Mouse (Mus musculus) CH12.LX (cell line): ENCODE measurements around the gene Cactin. TPM values are rescaled to one million over a fixed set of nuclear protein-coding genes. Genes with fewer than 3 reads are reported as not detected.

Experiments
- DNase-seq: peaks from one replicate; pipeline ENCODE4 v3.0.0-alpha.2; 2013; ENCODE audit errors: extremely low read depth
- H3K27ac ChIP-seq: 2 replicates; pipeline ENCODE4 v1.5.1; 2012; ENCODE audit warnings: low read depth, mild to moderate bottlenecking, control low read depth, moderate library complexity; ENCODE audit not compliant: insufficient read depth
- H3K27me3 ChIP-seq: replicated peaks from 2 replicates; pipeline ENCODE3; 2012; ENCODE audit warnings: inconsistent platforms
- H3K36me3 ChIP-seq, 2 experiments: replicated peaks in 1 of 2; 2 replicates each; pipeline versions ENCODE3 to v1.6.1; 2012; ENCODE audit warnings: inconsistent platforms in 1 of 2, low read length in 1 of 2, mild to moderate bottlenecking in 1 of 2, mixed read lengths in 1 of 2, moderate library complexity in 1 of 2; ENCODE audit not compliant: control insufficient read depth in 1 of 2, insufficient read depth in 1 of 2
- H3K4me1 ChIP-seq, 2 experiments: 2 replicates each; pipeline ENCODE4 v1.6.1; 2012; ENCODE audit warnings: inconsistent platforms in 1 of 2, moderate library complexity in 1 of 2; ENCODE audit not compliant: insufficient read depth in 2 of 2, control insufficient read depth in 1 of 2
- H3K4me2 ChIP-seq: 2 replicates; pipeline ENCODE4 v1.6.1; 2012; ENCODE audit warnings: low read depth, mild to moderate bottlenecking, control low read depth; ENCODE audit not compliant: poor library complexity, insufficient read depth, severe bottlenecking
- H3K4me3 ChIP-seq, 3 experiments: fragments of 150-350 bp in 1 of 3; sonication (generic) in 1 of 3; replicated peaks in 1 of 3; 2 replicates each; pipeline versions ENCODE3 to v1.5.1; 2011 to 2012; ENCODE audit warnings: low read depth in 2 of 3, low read length in 2 of 3, mild to moderate bottlenecking in 2 of 3, moderate library complexity in 2 of 3, control low read depth in 1 of 3, improper control_type of control experiment in 1 of 3, inconsistent platforms in 1 of 3, mixed read lengths in 1 of 3; ENCODE audit not compliant: poor library complexity in 1 of 3
- H3K79me2 ChIP-seq: replicated peaks from 2 replicates; pipeline ENCODE4 v1.6.1; 2012; ENCODE audit warnings: mild to moderate bottlenecking, moderate library complexity; ENCODE audit not compliant: control insufficient read depth, poor library complexity, insufficient read depth, severe bottlenecking; ENCODE audit errors: extremely low read depth
- H3K9ac ChIP-seq: 2 replicates; pipeline ENCODE4 v1.6.1; 2012; ENCODE audit warnings: low read depth, mild to moderate bottlenecking, control low read depth, moderate library complexity; ENCODE audit not compliant: insufficient read depth
- H3K9me3 ChIP-seq: replicated peaks from 2 replicates; pipeline ENCODE3; 2012; ENCODE audit warnings: low read length, inconsistent platforms, mixed read lengths
- BHLHE40 ChIP-seq: IDR thresholded peaks from 2 replicates; pipeline ENCODE4 v1.6.1; 2011; ENCODE audit warnings: mild to moderate bottlenecking, low read depth, low read length, improper control_type of control experiment
- ELF1 ChIP-seq: IDR thresholded peaks from 2 replicates; pipeline ENCODE4 v1.6.1; 2014; ENCODE audit warnings: low read depth, mild to moderate bottlenecking, inconsistent platforms, low read length, improper control_type of control experiment
- EP300 ChIP-seq: IDR thresholded peaks from 2 replicates; pipeline ENCODE4 v1.6.1; 2011; ENCODE audit warnings: low read length, improper control_type of control experiment
- ETS1 ChIP-seq: conservative IDR thresholded peaks from 2 replicates; pipeline ENCODE4 v1.6.1; 2012; ENCODE audit warnings: low read depth, mild to moderate bottlenecking, inconsistent platforms, low read length, improper control_type of control experiment, moderate library complexity
- GABPA ChIP-seq: IDR thresholded peaks from 2 replicates; pipeline ENCODE4 v1.6.1; 2012; ENCODE audit warnings: low read depth, low read length, improper control_type of control experiment, inconsistent platforms; ENCODE audit not compliant: insufficient replicate concordance
- HCFC1 ChIP-seq: IDR thresholded peaks from 2 replicates; pipeline ENCODE4 v1.6.1; 2012; ENCODE audit warnings: low read depth, mild to moderate bottlenecking, inconsistent platforms, low read length, improper control_type of control experiment
- IRF4 ChIP-seq: IDR thresholded peaks from 2 replicates; pipeline ENCODE4 v1.6.1; 2014; ENCODE audit warnings: low read depth, mild to moderate bottlenecking, inconsistent platforms, low read length, improper control_type of control experiment
- JUND ChIP-seq: conservative IDR thresholded peaks from 2 replicates; pipeline ENCODE4 v1.6.1; 2011; ENCODE audit warnings: low read depth, low read length, improper control_type of control experiment
- MAFK ChIP-seq: IDR thresholded peaks from 2 replicates; pipeline ENCODE4 v1.6.1; 2011; ENCODE audit warnings: low read length, improper control_type of control experiment; ENCODE audit not compliant: insufficient replicate concordance
- MAX ChIP-seq: IDR thresholded peaks from 2 replicates; pipeline ENCODE4 v1.6.1; 2011; ENCODE audit warnings: low read length, improper control_type of control experiment
- MAZ ChIP-seq: IDR thresholded peaks from 2 replicates; pipeline ENCODE4 v1.6.1; 2012; ENCODE audit warnings: low read depth, mild to moderate bottlenecking, inconsistent platforms, low read length, improper control_type of control experiment, moderate library complexity
- MXI1 ChIP-seq: IDR thresholded peaks from 2 replicates; pipeline ENCODE4 v1.6.1; 2011; ENCODE audit warnings: mild to moderate bottlenecking, low read depth, low read length, improper control_type of control experiment
- NRF1 ChIP-seq: IDR thresholded peaks from 2 replicates; pipeline ENCODE4 v1.6.1; 2014; ENCODE audit warnings: low read depth, mild to moderate bottlenecking, inconsistent platforms, low read length, improper control_type of control experiment, moderate library complexity
- PAX5 ChIP-seq: IDR thresholded peaks from 2 replicates; pipeline ENCODE4 v1.6.1; 2012; ENCODE audit warnings: low read length, inconsistent platforms, mixed read lengths
- POLR2AphosphoS2 ChIP-seq: IDR thresholded peaks from 2 replicates; pipeline ENCODE4 v1.6.1; 2011; ENCODE audit warnings: low read depth, low read length, improper control_type of control experiment
- RCOR1 ChIP-seq: conservative IDR thresholded peaks from 2 replicates; pipeline ENCODE4 v1.6.1; 2012; ENCODE audit warnings: low read depth, mild to moderate bottlenecking, inconsistent platforms, low read length, improper control_type of control experiment
- SIN3A ChIP-seq: IDR thresholded peaks from 2 replicates; pipeline ENCODE4 v1.6.1; 2012; ENCODE audit warnings: low read length, improper control_type of control experiment, inconsistent platforms
- SMC3 ChIP-seq: IDR thresholded peaks from 2 replicates; pipeline ENCODE4 v1.6.1; 2011; ENCODE audit warnings: low read depth, low read length, improper control_type of control experiment
- TCF12 ChIP-seq: IDR thresholded peaks from 2 replicates; pipeline ENCODE4 v1.6.1; 2014; ENCODE audit warnings: low read depth, mild to moderate bottlenecking, inconsistent platforms, low read length, improper control_type of control experiment
- UBTF ChIP-seq: IDR thresholded peaks from 2 replicates; pipeline ENCODE4 v1.6.1; 2012; ENCODE audit warnings: low read depth, mild to moderate bottlenecking, inconsistent platforms, low read length, improper control_type of control experiment, moderate library complexity
- USF1 ChIP-seq: IDR thresholded peaks from 2 replicates; pipeline ENCODE4 v1.6.1; 2014; ENCODE audit warnings: low read depth, mild to moderate bottlenecking, inconsistent platforms, low read length, improper control_type of control experiment
- USF2 ChIP-seq: conservative IDR thresholded peaks from 2 replicates; pipeline ENCODE4 v1.6.1; 2011; ENCODE audit warnings: low read depth, low read length, improper control_type of control experiment
- ZC3H11A ChIP-seq: IDR thresholded peaks from 2 replicates; pipeline ENCODE4 v1.6.1; 2012; ENCODE audit warnings: low read depth, mild to moderate bottlenecking, inconsistent platforms, low read length, improper control_type of control experiment
- ZKSCAN1 ChIP-seq: IDR thresholded peaks from 2 replicates; pipeline ENCODE4 v1.6.1; 2012; ENCODE audit warnings: low read depth, inconsistent platforms, low read length, improper control_type of control experiment, borderline replicate concordance
- ZNF384 ChIP-seq: IDR thresholded peaks from 2 replicates; pipeline ENCODE4 v1.6.1; 2012; ENCODE audit warnings: low read depth, low read length, improper control_type of control experiment, inconsistent platforms
- dilution Hi-C: fragments of 300-500 bp; cut with MboI; formaldehyde crosslinking; loops from 2 replicates; pipeline ENCODE4 v1.14.3; 2020; ENCODE audit warnings: low sequenced_read_pairs; ENCODE audit not compliant: extremely low pct_unique_long_range_greater_than_20kb, extremely low pct_ligation_motif_present
- in situ Hi-C: fragments of 300-500 bp; cut with MboI; formaldehyde crosslinking; loops from 3 replicates; pipeline ENCODE4 v1.14.3; 2019; ENCODE audit warnings: low sequenced_read_pairs, low pct_ligation_motif_present, low pct_unique_long_range_greater_than_20kb, mixed read lengths
- polyA plus RNA-seq: library from polyadenylated mRNA; unstranded; fragments of >175 nt; gene quantifications from 2 replicates; pipeline ENCODE4 v1.2.1, GENCODE M21; 2012; ENCODE audit warnings: low read depth; ENCODE audit not compliant: insufficient read length
- total RNA-seq, 2 experiments: library from RNA; depleted of rRNA; stranded (reverse); fragments of 300-350 nt in 1 of 2; fragments of >200 nt in 1 of 2; gene quantifications; 2 replicates each; pipeline ENCODE4 v1.2.3; 2012 to 2014

Cactin gene
- total and polyA plus RNA-seq, 3 experiments = 21.4 to 39.3 (median 34.6) TPM

DNA sequence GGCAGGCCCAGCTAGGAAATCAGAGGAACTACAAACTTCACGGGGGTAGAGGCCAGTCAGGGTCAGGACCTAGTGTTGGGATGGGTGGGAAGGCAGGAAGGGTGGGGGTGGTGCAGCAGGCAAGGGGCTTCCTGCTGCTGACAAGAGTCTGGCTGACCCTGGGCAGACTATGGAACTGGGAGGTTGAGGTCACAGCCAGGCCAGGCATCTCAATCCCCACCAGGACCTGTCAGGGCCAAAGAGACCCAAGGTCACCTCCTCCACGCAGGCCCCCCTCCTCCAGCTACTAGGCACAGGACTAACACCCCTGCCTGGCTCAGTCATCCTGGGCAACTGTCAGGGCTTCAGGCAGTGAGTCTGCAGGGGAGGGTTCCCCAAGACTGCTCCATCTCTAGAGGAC is 7.1 kb downstream of the Cactin start:
- Histone ChIP-seq H3K27me3 (no peaks in the 10 kb centered on the region), H3K4me2 (no peak overlapping the region), H3K36me3 (peaks cover 44 to 75% of the 10 kb centered on the region in 2 experiments), H3K4me1 (peaks cover 5 to 25% of the 10 kb centered on the region in 2 experiments), H3K4me3 (no peak overlapping the region), H3K27ac (no peak overlapping the region), H3K9me3 (no peaks in the 10 kb centered on the region), H3K9ac (no peak overlapping the region), H3K79me2 (no peaks in the 10 kb centered on the region)
- dilution Hi-C loops (no loop called here), in situ Hi-C loops (no loop called here)
- no peak for DNase-seq
- TF ChIP-seq MAFK (no peak), HCFC1 (no peak), RCOR1 (no peak), MXI1 (no peak), POLR2AphosphoS2 (no peak), ELF1 (no peak), GABPA (no peak), JUND (no peak), MAX (no peak), ZC3H11A (no peak), PAX5 (no peak), UBTF (no peak), ZKSCAN1 (no peak), USF1 (no peak), ETS1 (no peak), IRF4 (no peak), MAZ (no peak), TCF12 (no peak)

DNA sequence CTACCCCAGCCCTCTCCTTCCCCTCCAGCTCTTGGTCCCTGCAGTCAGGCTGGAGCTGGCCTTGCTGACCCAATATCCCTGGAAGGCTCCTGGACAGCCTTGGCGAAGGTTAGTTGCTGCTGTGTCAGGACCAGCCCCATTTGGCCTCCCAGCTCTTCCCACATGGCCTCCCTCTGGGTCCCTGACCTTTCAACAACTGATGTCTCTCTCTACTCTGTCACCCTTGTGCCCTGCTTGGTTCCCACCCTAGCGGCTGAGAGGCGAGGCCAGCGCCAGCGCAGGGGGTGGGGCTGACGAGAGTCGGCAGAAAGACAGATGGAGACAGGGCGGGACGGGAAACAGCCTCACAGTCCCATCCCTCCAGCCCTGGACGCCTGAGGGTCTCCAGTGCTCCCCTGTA is 7.5 kb downstream of the Cactin start, which contains the start of gene Tbxa2r:
Tbxa2r (plus strand) TSS at position 346 of the 400 bp plus-strand sequence.
- no peaks in the 10 kb centered on the region for H3K9me3 ChIP-seq
- H3K4me1 ChIP-seq = peaks cover 6 to 24% of the 10 kb centered on the region in 2 experiments
- peaks cover 39 to 71% of the 10 kb centered on the region in 2 experiments for H3K36me3 ChIP-seq
- H3K27me3 ChIP-seq = no peaks in the 10 kb centered on the region
- no peak within 1 kb of the TSS for H3K4me2 ChIP-seq
- H3K79me2 ChIP-seq = no peaks in the 10 kb centered on the region
- no peak within 1 kb of the TSS for H3K27ac ChIP-seq
- dilution Hi-C loops (no loop called here), in situ Hi-C loops (no loop called here)
- no peak for DNase-seq
- no peak within 1 kb of the TSS for H3K4me3 ChIP-seq
- no peak within 1 kb of the TSS for H3K9ac ChIP-seq
- TF ChIP-seq MXI1 (no peak), BHLHE40 (no peak), RCOR1 (no peak), ETS1 (no peak), SMC3 (no peak), ZC3H11A (no peak), USF2 (no peak), ZNF384 (no peak), TCF12 (no peak), SIN3A (no peak), MAZ (no peak), GABPA (no peak), EP300 (no peak), NRF1 (no peak)
